Mouse (Mus musculus) myocyte (in vitro differentiated cells): ENCODE measurements around the gene Gpatch3.

Experiments used
- E2F4 ChIP-seq: IDR thresholded peaks from one replicate; pipeline ENCODE4 v1.6.1; 2011; ENCODE audit warnings: mild to moderate bottlenecking, control low read depth, moderate library complexity; ENCODE audit not compliant: insufficient read depth
- MAX ChIP-seq: IDR thresholded peaks from one replicate; pipeline ENCODE4 v1.6.1; 2011; ENCODE audit warnings: low read depth, mild to moderate bottlenecking, control low read depth
- MYOG ChIP-seq, 3 experiments: IDR thresholded peaks; one replicate each; pipeline ENCODE4 v1.6.1; 2011; ENCODE audit warnings: control low read depth in 2 of 3, low read depth in 2 of 3, mild to moderate bottlenecking in 2 of 3; ENCODE audit not compliant: insufficient read length in 2 of 3, control insufficient read depth in 1 of 3, insufficient read depth in 1 of 3
- POLR2A ChIP-seq: IDR thresholded peaks from one replicate; pipeline ENCODE4 v1.6.1; 2011; ENCODE audit warnings: low read depth, mild to moderate bottlenecking, control low read depth, moderate library complexity; ENCODE audit not compliant: insufficient read length
- TCF12 ChIP-seq: IDR thresholded peaks from one replicate; pipeline ENCODE4 v1.6.1; 2011; ENCODE audit warnings: mild to moderate bottlenecking, control low read depth; ENCODE audit not compliant: poor library complexity, insufficient read depth, severe bottlenecking
- TCF3 ChIP-seq: IDR thresholded peaks from one replicate; pipeline ENCODE4 v1.6.1; 2011; ENCODE audit warnings: low read depth, control low read depth; ENCODE audit not compliant: insufficient read length
- USF1 ChIP-seq: IDR thresholded peaks from one replicate; pipeline ENCODE4 v1.6.1; 2011; ENCODE audit warnings: low read depth, mild to moderate bottlenecking, control low read depth, moderate library complexity

GRCm38 (mm10) chr4:133629191-133629590 is 54.6 kb downstream of the Gpatch3 start:
- TF ChIP-seq POLR2A (no peak), TCF12 (no peak), MAX (no peak), TCF3 (no peak), MYOG (IDR thresholded peaks at IDR 0.05; ENCODE audit: control insufficient read depth in 1 of 3, insufficient read depth in 1 of 3, insufficient read length in 2 of 3, low read depth in 2 of 3) (no peak), USF1 (no peak), E2F4 (no peak)
